Mouse (Mus musculus) forebrain, embryonic 14.5 days (tissue): ENCODE data around the gene Phactr1. TPM values are rescaled to one million over a fixed set of nuclear protein-coding genes. Genes with fewer than 3 reads are reported as not detected.

Source experiments
- ATAC-seq: fragments of 200-750 bp; cut with Nextera tagmentation; 2 replicates; pipeline ENCODE4 v1.8.0; 2017; ENCODE audit warnings: mild to moderate bottlenecking, moderate library complexity
- DNase-seq: peaks from one replicate; pipeline ENCODE4 v3.0.0-alpha.2; 2015; ENCODE audit warnings: low spot score
- H3K27ac ChIP-seq: fragments of 300-500 bp; sonication (generic); 2 replicates; pipeline ENCODE4 v1.5.1; 2014; ENCODE audit warnings: low read depth, mild to moderate bottlenecking, control low read depth, low read length, moderate library complexity
- H3K27me3 ChIP-seq: fragments of 300-500 bp; sonication (generic); replicated peaks from 2 replicates; pipeline ENCODE4 v1.6.1; 2014; ENCODE audit warnings: low read length, control low read depth, mixed read lengths; ENCODE audit not compliant: control insufficient read depth, insufficient read depth
- H3K36me3 ChIP-seq: fragments of 300-500 bp; sonication (generic); 2 replicates; pipeline ENCODE4 v1.6.1; 2014; ENCODE audit warnings: low read length, control low read depth; ENCODE audit not compliant: control insufficient read depth, insufficient read depth
- H3K4me1 ChIP-seq: fragments of 300-500 bp; sonication (generic); 2 replicates; pipeline ENCODE4 v1.6.1; 2014; ENCODE audit warnings: antibody characterized with exemption, low read length, control low read depth; ENCODE audit not compliant: control insufficient read depth, insufficient read depth
- H3K4me2 ChIP-seq: fragments of 300-500 bp; sonication (generic); 2 replicates; pipeline ENCODE4 v1.6.1; 2014; ENCODE audit warnings: mild to moderate bottlenecking, control low read depth, low read length
- H3K4me3 ChIP-seq: fragments of 300-500 bp; sonication (generic); 2 replicates; pipeline ENCODE4 v1.5.1; 2014; ENCODE audit warnings: low read depth, low read length, control low read depth
- H3K9ac ChIP-seq: fragments of 300-500 bp; sonication (generic); 2 replicates; pipeline ENCODE4 v1.6.1; 2014; ENCODE audit warnings: mild to moderate bottlenecking, low read length, control low read depth, moderate library complexity
- H3K9me3 ChIP-seq: fragments of 300-500 bp; sonication (generic); replicated peaks from 2 replicates; pipeline ENCODE4 v1.6.1; 2016; ENCODE audit warnings: low read length, control low read depth, mixed read lengths; ENCODE audit not compliant: control insufficient read depth
- WGBS: fragments of 180-500 bp; shearing (Covaris S2); extraction: QIAGEN DNeasy Blood & Tissue Kit; methylation state at CpG from one replicate; pipeline ENCODE4 v1.1.7; 2014; 5-methylcytosine and 5-hydroxymethylcytosine counted together
- polyA plus RNA-seq: library from polyadenylated mRNA; unstranded; fragments of >200 nt; fragmentation: Nextera tagmentation; extraction: Ambion mirVana; gene quantifications from 2 replicates; pipeline ENCODE4 v1.2.1, GENCODE M21; 2014

Gene Phactr1
- polyA plus RNA-seq, 1 experiment from 2014 or later = 47.3 TPM

DNA sequence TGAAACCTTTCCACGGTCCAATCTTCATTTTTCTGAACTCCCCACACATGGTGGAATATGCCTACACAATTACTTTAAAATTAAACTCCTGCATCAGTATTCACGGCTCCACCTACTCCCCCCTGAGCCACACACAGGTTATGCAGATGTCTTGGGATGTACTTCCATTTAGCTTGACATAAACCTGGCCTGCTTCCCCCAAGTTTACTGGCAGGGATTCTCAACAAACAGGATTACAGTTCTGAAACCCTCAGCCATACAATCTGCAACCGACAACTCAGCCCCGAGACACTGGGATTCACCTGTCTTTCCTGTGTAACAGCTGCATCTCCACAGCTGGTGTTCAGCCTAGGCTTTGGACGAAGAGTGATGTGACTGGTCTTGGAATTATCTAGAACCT lies 210.2 kb downstream of the Phactr1 start:
- Histone ChIP-seq H3K4me1 (no peaks in the 10 kb centered on the region; the same call in 1 of the 2 replicates), H3K4me2 (no peak overlapping the region), H3K9ac (no peak overlapping the region), H3K9me3 (no peaks in the 10 kb centered on the region), H3K27me3 (no peaks in the 10 kb centered on the region), H3K36me3 (no peaks in the 10 kb centered on the region), H3K4me3 (no peak overlapping the region), H3K27ac (no peak overlapping the region)
- no peak for ATAC-seq
- DNase-seq = no peak
- 69% methylated on average over 5 of the region's 5 CpGs for WGBS

DNA sequence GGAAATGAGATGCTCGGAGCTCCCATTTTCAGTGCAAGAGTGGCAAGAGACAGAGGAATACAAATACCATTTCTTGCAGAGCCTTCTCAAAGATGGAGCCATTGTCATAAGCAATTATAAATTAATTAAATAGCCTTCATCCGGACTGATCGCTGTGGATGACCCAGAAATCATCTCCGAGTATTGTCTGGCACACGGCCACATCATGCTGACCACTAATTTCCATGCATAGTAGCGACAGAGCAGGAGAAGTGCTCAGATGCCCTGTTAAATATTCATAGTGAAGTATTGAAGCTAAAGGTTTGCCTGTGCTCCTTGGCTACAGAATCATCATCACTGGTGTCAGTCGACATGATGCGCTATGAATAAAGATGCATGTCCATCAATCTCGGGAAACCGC lies 213.6 kb downstream of the Phactr1 start:
- H3K9me3 ChIP-seq = no peaks in the 10 kb centered on the region
- no peak overlapping the region for H3K4me2 ChIP-seq
- ATAC-seq (no peak), DNase-seq (no peak)
- no peaks in the 10 kb centered on the region for H3K36me3 ChIP-seq
- H3K27ac ChIP-seq = no peak overlapping the region
- H3K4me1 ChIP-seq = no peaks in the 10 kb centered on the region; the same call in 1 of the 2 replicates
- WGBS = 92% methylated on average over 10 of the region's 10 CpGs
- H3K27me3 ChIP-seq = no peaks in the 10 kb centered on the region
- no peak overlapping the region for H3K4me3 ChIP-seq
- H3K9ac ChIP-seq = no peak overlapping the region

DNA sequence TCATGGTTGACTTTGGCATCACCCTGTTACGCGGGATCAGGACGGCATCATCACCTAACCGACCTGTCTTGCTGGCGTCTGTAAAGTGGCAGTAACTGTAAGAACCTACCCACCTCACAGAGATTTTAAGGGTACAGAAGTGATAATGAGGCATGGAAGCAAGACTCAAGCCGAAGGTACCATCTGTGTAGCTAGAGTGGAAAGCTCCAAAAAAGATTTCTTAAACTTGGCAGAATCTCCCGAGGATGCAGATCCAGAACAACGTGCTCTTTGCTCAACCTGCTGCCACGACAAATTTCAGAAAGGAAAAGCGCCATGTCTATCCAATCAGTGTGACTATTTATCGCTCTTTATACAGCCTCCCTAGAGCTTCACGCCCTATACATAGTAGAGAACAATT lies 214.2 kb downstream of the Phactr1 start:
- 90% methylated on average over 12 of the region's 12 CpGs for WGBS
- no peak overlapping the region for H3K9ac ChIP-seq
- no peak overlapping the region for H3K27ac ChIP-seq
- H3K27me3 ChIP-seq = no peaks in the 10 kb centered on the region
- no peak overlapping the region for H3K4me2 ChIP-seq
- H3K4me3 ChIP-seq = no peak overlapping the region
- no peaks in the 10 kb centered on the region for H3K36me3 ChIP-seq
- H3K9me3 ChIP-seq = no peaks in the 10 kb centered on the region
- no peak for ATAC-seq
- no peaks in the 10 kb centered on the region; the same call in 1 of the 2 replicates for H3K4me1 ChIP-seq
- DNase-seq = no peak

DNA sequence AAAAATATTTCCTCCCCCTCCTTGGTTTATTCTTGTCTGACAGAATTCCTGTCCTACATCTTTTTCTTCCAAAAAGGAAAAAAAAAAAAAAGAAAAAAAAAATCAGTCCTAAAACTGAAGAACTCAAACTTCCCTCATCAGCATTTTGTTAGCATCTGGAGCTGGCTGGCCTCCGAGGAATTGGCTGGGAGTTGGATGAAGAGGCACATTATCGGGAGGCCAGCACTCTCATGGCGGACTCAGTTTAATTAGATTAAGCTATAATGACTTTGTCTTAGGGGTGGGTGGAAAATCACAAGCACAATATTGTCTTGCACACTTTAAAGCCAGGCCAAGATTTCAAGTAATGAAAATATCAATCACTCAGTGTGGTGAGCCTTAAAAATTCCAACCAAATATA lies 215.6 kb downstream of the Phactr1 start:
- DNase-seq (no peak), ATAC-seq (no peak)
- Histone ChIP-seq H3K4me2 (no peak overlapping the region), H3K27me3 (no peaks in the 10 kb centered on the region), H3K27ac (no peak overlapping the region; the same call in 1 of the 2 replicates), H3K36me3 (no peaks in the 10 kb centered on the region), H3K4me3 (no peak overlapping the region), H3K9me3 (no peaks in the 10 kb centered on the region), H3K4me1 (no peaks in the 10 kb centered on the region), H3K9ac (no peak overlapping the region)
- 39% methylated on average over 3 of the region's 3 CpGs for WGBS

DNA sequence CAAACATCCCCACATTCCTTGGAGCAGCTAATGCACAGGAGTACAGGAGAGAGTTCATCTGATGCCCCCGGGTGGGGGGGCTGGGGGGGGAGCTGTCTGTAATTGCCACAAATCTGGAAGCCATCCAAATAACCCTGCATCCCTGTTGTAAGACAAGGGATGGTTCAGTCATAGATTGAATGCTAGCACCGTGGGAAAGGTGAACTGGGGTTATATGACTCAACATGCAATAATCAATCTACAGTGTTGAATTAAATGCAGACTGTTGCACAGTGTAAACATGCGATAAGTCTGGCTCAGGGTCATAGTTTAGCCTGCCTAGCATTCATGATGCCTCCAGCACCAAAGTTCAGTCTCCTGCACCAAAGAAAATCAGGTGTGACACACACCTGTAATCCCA lies 219.2 kb downstream of the Phactr1 start:
- Histone ChIP-seq H3K27me3 (no peaks in the 10 kb centered on the region), H3K4me3 (no peak overlapping the region), H3K9me3 (no peaks in the 10 kb centered on the region), H3K27ac (no peak overlapping the region), H3K4me1 (no peaks in the 10 kb centered on the region), H3K36me3 (no peaks in the 10 kb centered on the region), H3K9ac (no peak overlapping the region), H3K4me2 (no peak overlapping the region)
- WGBS = 48% methylated on average over 3 of the region's 3 CpGs
- no peak for ATAC-seq
- no peak for DNase-seq

DNA sequence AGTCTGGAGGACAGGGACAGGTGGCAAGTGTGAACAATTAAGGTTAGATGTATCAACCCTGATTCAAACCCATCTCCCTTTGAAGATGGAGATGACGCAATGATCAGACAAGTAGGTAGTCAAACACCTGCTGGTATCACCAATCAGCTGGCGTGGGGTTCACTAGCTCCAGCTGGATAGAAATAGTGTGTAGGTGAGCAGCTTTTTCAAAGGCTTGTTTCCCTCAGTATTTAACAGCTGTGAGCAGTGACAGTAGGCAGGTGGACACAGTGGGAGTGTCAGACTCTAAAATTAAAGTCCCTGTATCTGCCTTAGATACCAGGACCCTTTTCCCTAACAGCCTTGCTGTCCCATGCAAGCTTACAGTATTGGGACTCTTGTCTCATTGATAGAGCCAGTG lies 221.4 kb downstream of the Phactr1 start:
- Histone ChIP-seq H3K27me3 (no peaks in the 10 kb centered on the region), H3K4me3 (no peak overlapping the region), H3K27ac (no peak overlapping the region), H3K36me3 (no peaks in the 10 kb centered on the region), H3K4me1 (peaks cover 3% of the 10 kb centered on the region; the same call in 1 of the 2 replicates), H3K4me2 (no peak overlapping the region), H3K9me3 (no peaks in the 10 kb centered on the region), H3K9ac (no peak overlapping the region)
- 88% methylated on average over 2 of the region's 2 CpGs for WGBS
- ATAC-seq = no peak
- no peak for DNase-seq

DNA sequence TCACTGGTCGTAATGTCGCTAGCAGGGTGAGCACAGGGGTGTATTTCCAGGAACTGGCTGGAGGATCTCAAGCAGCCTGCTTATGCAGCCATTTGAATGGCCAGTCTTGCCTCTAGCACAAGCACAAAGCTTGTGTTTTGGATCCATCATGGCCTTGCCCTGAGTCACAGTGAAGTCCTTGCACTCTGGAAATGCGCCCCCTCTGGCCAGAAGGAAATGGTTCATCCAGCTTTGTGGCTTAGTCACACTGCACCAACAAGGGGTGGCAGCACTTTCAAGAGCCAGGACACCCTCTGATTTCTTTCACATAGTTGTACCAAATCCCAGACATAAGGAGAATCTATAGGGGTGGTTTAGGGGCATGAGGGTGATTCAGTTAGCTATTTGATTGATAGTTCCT lies 222.4 kb downstream of the Phactr1 start:
- Histone ChIP-seq H3K36me3 (no peaks in the 10 kb centered on the region), H3K4me3 (no peak overlapping the region), H3K27ac (no peak overlapping the region), H3K27me3 (no peaks in the 10 kb centered on the region), H3K4me1 (peaks cover 3% of the 10 kb centered on the region; the same call in 1 of the 2 replicates), H3K9ac (no peak overlapping the region), H3K4me2 (no peak overlapping the region), H3K9me3 (no peaks in the 10 kb centered on the region)
- ATAC-seq (no peak), DNase-seq (no peak)
- 92% methylated on average over 3 of the region's 3 CpGs for WGBS

DNA sequence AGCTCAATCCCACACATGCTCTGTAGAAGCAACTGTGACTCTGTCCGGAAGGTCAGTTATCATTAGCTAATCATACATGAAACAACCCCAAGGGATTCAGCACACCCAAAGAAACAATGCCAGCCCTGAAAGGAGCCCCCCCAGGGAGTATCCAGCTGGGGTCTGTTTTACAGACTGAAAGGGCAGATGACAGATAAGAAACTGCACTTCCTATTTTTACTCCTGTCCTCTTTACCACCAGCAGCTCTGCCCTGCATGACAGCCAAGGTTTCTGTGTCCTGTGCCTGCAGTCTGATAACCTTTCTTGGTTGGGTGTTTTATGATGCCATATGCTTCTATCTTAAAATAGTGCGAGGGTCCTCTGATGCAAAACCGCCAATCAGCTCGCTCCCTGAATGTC lies 225.4 kb downstream of the Phactr1 start:
- ATAC-seq (no peak), DNase-seq (no peak)
- Histone ChIP-seq H3K27me3 (no peaks in the 10 kb centered on the region), H3K9me3 (no peaks in the 10 kb centered on the region), H3K4me1 (peaks cover 3% of the 10 kb centered on the region; the same call in 1 of the 2 replicates), H3K36me3 (no peaks in the 10 kb centered on the region), H3K27ac (no peak overlapping the region), H3K4me3 (no peak overlapping the region), H3K9ac (no peak overlapping the region), H3K4me2 (no peak overlapping the region)
- WGBS = 78% methylated on average over 4 of the region's 4 CpGs

DNA sequence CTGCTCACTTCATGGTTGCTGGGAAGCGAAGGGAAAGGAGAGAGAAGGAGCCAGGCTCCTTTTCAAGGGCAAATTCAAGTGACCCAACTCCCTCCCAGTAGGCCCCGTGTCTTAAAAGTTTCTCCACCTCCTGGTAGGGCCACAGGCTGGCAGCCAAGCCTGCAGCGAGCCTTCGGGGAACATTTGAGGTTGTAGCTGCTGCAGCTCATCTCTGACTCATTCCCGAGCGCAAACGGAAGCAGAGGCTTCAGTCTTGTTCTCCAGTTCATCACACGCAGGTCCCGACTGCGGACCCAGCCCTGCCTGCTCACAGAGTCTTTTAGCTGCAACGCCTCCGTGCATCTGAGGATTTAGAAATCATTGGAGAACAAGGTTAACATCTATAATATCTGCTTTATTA lies 226.6 kb downstream of the Phactr1 start:
- H3K27ac ChIP-seq = no peak overlapping the region
- H3K4me3 ChIP-seq = no peak overlapping the region
- ATAC-seq (no peak), DNase-seq (no peak)
- no peaks in the 10 kb centered on the region for H3K9me3 ChIP-seq
- H3K36me3 ChIP-seq = no peaks in the 10 kb centered on the region
- H3K27me3 ChIP-seq = no peaks in the 10 kb centered on the region
- no peak overlapping the region for H3K9ac ChIP-seq
- H3K4me2 ChIP-seq = no peak overlapping the region
- 87% methylated on average over 12 of the region's 12 CpGs for WGBS
- H3K4me1 ChIP-seq = peaks cover 3% of the 10 kb centered on the region; the same call in 1 of the 2 replicates
